Mouse (Mus musculus): ENCODE measurements around the gene Foxj1. TPM values are rescaled to one million over a fixed set of nuclear protein-coding genes. Genes with fewer than 3 reads are reported as not detected.
"Not testable (repeated sequence)": the region's sequence is repeated elsewhere in the genome, so short reads cannot be mapped to it uniquely, and the experiment has no call there.

Foxj1 gene
- polyA plus RNA-seq (2012; fragmentation: generic; extraction: Trizol), result 0.08 TPM

GRCm38 (mm10) chr11:116335244-116336036 lies at the start of gene Foxj1:
Gene Foxj1 (minus strand): TSS chr11:116335399.
- no peak within 1 kb of the TSS for H3ac ChIP-seq (ENCODE audit: control insufficient read depth, insufficient read length)
- peak within 1 kb of the TSS; percentile 96 for H3K4me2 ChIP-seq (ENCODE audit: low read depth)
- H3K79me2 ChIP-seq (ENCODE audit: control insufficient read depth, insufficient read depth), result no peaks in the 10 kb centered on the region
- H3K36me3 ChIP-seq (ENCODE audit: control insufficient read depth, insufficient read depth), result no peaks in the 10 kb centered on the region
- TF ChIP-seq MYOD1 (IDR thresholded peaks at IDR 0.05; ENCODE audit: control insufficient read depth in 1 of 3, insufficient read length in 2 of 3, low read depth in 2 of 3) (peak in 1 of 3 experiments; percentile 18), TCF3 (IDR thresholded peaks at IDR 0.05; ENCODE audit: insufficient read length, low read depth) (no peak), POLR2AphosphoS2 (IDR thresholded peaks at IDR 0.05; ENCODE audit: insufficient read length, low read depth) (peak; percentile 65)
- no peaks in the 10 kb centered on the region for H3K27me3 ChIP-seq (ENCODE audit: control insufficient read depth, insufficient read depth, insufficient read length)
- peak within 1 kb of the TSS; percentile 16 for H3K4me3 ChIP-seq

- TF ChIP-seq TCF12 (IDR thresholded peaks at IDR 0.05; ENCODE audit: insufficient read depth, poor library complexity, severe bottlenecking) (no peak), MAX (IDR thresholded peaks at IDR 0.05; ENCODE audit: low read depth) (no peak), REST (IDR thresholded peaks at IDR 0.05; ENCODE audit: insufficient read depth, insufficient read length) (no peak), USF1 (IDR thresholded peaks at IDR 0.05; ENCODE audit: low read depth) (no peak), E2F4 (IDR thresholded peaks at IDR 0.05; ENCODE audit: insufficient read depth) (no peak), POLR2AphosphoS2 (IDR thresholded peaks at IDR 0.05; ENCODE audit: insufficient read length, low read depth) (no peak), TCF3 (IDR thresholded peaks at IDR 0.05; ENCODE audit: insufficient read length, low read depth) (no peak), SRF (IDR thresholded peaks at IDR 0.05; ENCODE audit: control insufficient read depth, insufficient read length, low read depth) (no peak), POLR2A (IDR thresholded peaks at IDR 0.05; ENCODE audit: insufficient read length, low read depth) (no peak), CEBPB (IDR thresholded peaks at IDR 0.05; ENCODE audit: insufficient read depth, poor library complexity, severe bottlenecking) (no peak), MYOG (IDR thresholded peaks at IDR 0.05; ENCODE audit: control insufficient read depth in 1 of 3, insufficient read depth in 1 of 3, insufficient read length in 2 of 3, low read depth in 2 of 3) (no peak)
- Histone ChIP-seq H3K79me2 (ENCODE audit: control insufficient read depth, insufficient read depth) (no peaks in the 10 kb centered on the region), H3K4me3 (no peak overlapping the region), H3K27me3 (ENCODE audit: control insufficient read depth, insufficient read depth, insufficient read length) (no peaks in the 10 kb centered on the region), H3K4me2 (ENCODE audit: low read depth) (no peak overlapping the region), H3ac (ENCODE audit: control insufficient read depth, insufficient read length) (no peak overlapping the region), H3K36me3 (ENCODE audit: control insufficient read depth, insufficient read depth) (no peaks in the 10 kb centered on the region)
Observed at GRCm38 (mm10) chr11:116384171-116384570, 49.0 kb upstream of the Foxj1 start.

- H3K36me3 ChIP-seq (ENCODE audit: control insufficient read depth, insufficient read depth); H3K4me3 ChIP-seq; H3ac ChIP-seq (ENCODE audit: control insufficient read depth, insufficient read length); H3K79me2 ChIP-seq (ENCODE audit: control insufficient read depth, insufficient read depth); H3K4me2 ChIP-seq (ENCODE audit: low read depth); H3K27me3 ChIP-seq (ENCODE audit: control insufficient read depth, insufficient read depth, insufficient read length): not testable (repeated sequence)
Observed at GRCm38 (mm10) chr11:116383070-116383469, 47.9 kb upstream of the Foxj1 start.

- TF ChIP-seq USF1 (IDR thresholded peaks at IDR 0.05; ENCODE audit: low read depth) (no peak), SRF (IDR thresholded peaks at IDR 0.05; ENCODE audit: control insufficient read depth, insufficient read length, low read depth) (no peak), E2F4 (IDR thresholded peaks at IDR 0.05; ENCODE audit: insufficient read depth) (no peak), MYOG (IDR thresholded peaks at IDR 0.05; ENCODE audit: control insufficient read depth in 1 of 3, insufficient read depth in 1 of 3, insufficient read length in 2 of 3, low read depth in 2 of 3) (no peak), TCF3 (IDR thresholded peaks at IDR 0.05; ENCODE audit: insufficient read length, low read depth) (no peak), MAX (IDR thresholded peaks at IDR 0.05; ENCODE audit: low read depth) (no peak), MYOD1 (IDR thresholded peaks at IDR 0.05; ENCODE audit: control insufficient read depth in 1 of 3, insufficient read length in 2 of 3, low read depth in 2 of 3) (no peak), TCF12 (IDR thresholded peaks at IDR 0.05; ENCODE audit: insufficient read depth, poor library complexity, severe bottlenecking) (no peak), POLR2AphosphoS2 (IDR thresholded peaks at IDR 0.05; ENCODE audit: insufficient read length, low read depth) (no peak)
- Histone ChIP-seq H3ac (ENCODE audit: control insufficient read depth, insufficient read length) (no peak overlapping the region), H3K4me3 (no peak overlapping the region), H3K79me2 (ENCODE audit: control insufficient read depth, insufficient read depth) (no peaks in the 10 kb centered on the region), H3K4me2 (ENCODE audit: low read depth) (no peak overlapping the region), H3K27me3 (ENCODE audit: control insufficient read depth, insufficient read depth, insufficient read length) (no peaks in the 10 kb centered on the region), H3K36me3 (ENCODE audit: control insufficient read depth, insufficient read depth) (no peaks in the 10 kb centered on the region)
Observed at GRCm38 (mm10) chr11:116380767-116381166, 45.6 kb upstream of the Foxj1 start.

GRCm38 (mm10) chr11:116379530-116379929 lies 44.3 kb upstream of the Foxj1 start:
- Histone ChIP-seq H3K27me3 (ENCODE audit: control insufficient read depth, insufficient read depth, insufficient read length) (no peaks in the 10 kb centered on the region), H3ac (ENCODE audit: control insufficient read depth, insufficient read length) (no peak overlapping the region), H3K36me3 (ENCODE audit: control insufficient read depth, insufficient read depth) (no peaks in the 10 kb centered on the region), H3K4me2 (ENCODE audit: low read depth) (no peak overlapping the region), H3K79me2 (ENCODE audit: control insufficient read depth, insufficient read depth) (no peaks in the 10 kb centered on the region), H3K4me3 (no peak overlapping the region)
- no peak for TF ChIP-seq MAX (IDR thresholded peaks at IDR 0.05; ENCODE audit: low read depth)
- TF ChIP-seq CEBPB (IDR thresholded peaks at IDR 0.05; ENCODE audit: insufficient read depth, poor library complexity, severe bottlenecking), result no peak
- TF ChIP-seq USF1 (IDR thresholded peaks at IDR 0.05; ENCODE audit: low read depth), result no peak
- TF ChIP-seq POLR2A (IDR thresholded peaks at IDR 0.05; ENCODE audit: insufficient read length, low read depth), result no peak
- no peak for TF ChIP-seq SRF (IDR thresholded peaks at IDR 0.05; ENCODE audit: control insufficient read depth, insufficient read length, low read depth)
- TF ChIP-seq TCF12 (IDR thresholded peaks at IDR 0.05; ENCODE audit: insufficient read depth, poor library complexity, severe bottlenecking), result no peak
- TF ChIP-seq REST (IDR thresholded peaks at IDR 0.05; ENCODE audit: insufficient read depth, insufficient read length), result no peak
- no peak for TF ChIP-seq MYOD1 (IDR thresholded peaks at IDR 0.05; ENCODE audit: control insufficient read depth in 1 of 3, insufficient read length in 2 of 3, low read depth in 2 of 3)
- no peak for TF ChIP-seq MYOG (IDR thresholded peaks at IDR 0.05; ENCODE audit: control insufficient read depth in 1 of 3, insufficient read depth in 1 of 3, insufficient read length in 2 of 3, low read depth in 2 of 3)
- TF ChIP-seq TCF3 (IDR thresholded peaks at IDR 0.05; ENCODE audit: insufficient read length, low read depth), result no peak
- no peak for TF ChIP-seq E2F4 (IDR thresholded peaks at IDR 0.05; ENCODE audit: insufficient read depth)
